Mouse (Mus musculus) monocyte, adult 5-6 weeks (primary cell): ENCODE data around the gene Olfr424. TPM values are rescaled to one million over a fixed set of nuclear protein-coding genes. Genes with fewer than 3 reads are reported as not detected.

ENCODE experiments used
- total RNA-seq: library from RNA; stranded (forward); fragments of 200-1000, 200-491, 200-594 nt; gene quantifications from 3 replicates; pipeline ENCODE4 v1.2.3, GENCODE M21; 2017

Gene Olfr424
- total RNA-seq, 1 experiment from 2014 or later, result not detected

Other genes starting within 250 kb of the Olfr424 start
- 14.3 to 32.8 TPM (median 24.4 TPM) in 3 replicates for gene Ifi211, start 218.5 kb upstream of the Olfr424 start, total RNA-seq
- gene Mndal, start 189.0 kb upstream of the Olfr424 start, total RNA-seq, result 230 to 569 TPM (median 257 TPM) in 3 replicates
- 55.5 to 174 TPM (median 84.6 TPM) in 3 replicates for gene Ifi203, start 188.8 kb upstream of the Olfr424 start, total RNA-seq
- not detected in 3 replicates for gene Ifi202b, start 148.8 kb upstream of the Olfr424 start, total RNA-seq
- 1.2 to 8.4 TPM (median 4.2 TPM) in 3 replicates for gene Ifi205, start 99.7 kb upstream of the Olfr424 start, total RNA-seq
- 0.49 TPM in 1 of 3 replicates, not detected in the others for gene Olfr433, start 90.8 kb upstream of the Olfr424 start, total RNA-seq
- gene Olfr432, start 82.3 kb upstream of the Olfr424 start, total RNA-seq, result 0.10 to 0.21 TPM (median 0.19 TPM) in 3 replicates
- gene Olfr430, start 64.9 kb upstream of the Olfr424 start, total RNA-seq, result not detected in 3 replicates
- not detected in 3 replicates for gene Olfr429, start 47.2 kb upstream of the Olfr424 start, total RNA-seq
- not detected in 3 replicates for gene Olfr427, start 34.6 kb upstream of the Olfr424 start, total RNA-seq
- not detected in 3 replicates for gene Olfr231, start 10.4 kb upstream of the Olfr424 start, total RNA-seq
- not detected in 3 replicates for gene Olfr420, start 24.1 kb downstream of the Olfr424 start, total RNA-seq
- 0.78 to 6.8 TPM (median 4.1 TPM) in 3 replicates for gene Spta1, start 41.3 kb downstream of the Olfr424 start, total RNA-seq
- not detected in 3 replicates for gene Olfr419, start 120.5 kb downstream of the Olfr424 start, total RNA-seq
- not detected in 3 replicates for gene Mptx1, start 199.0 kb downstream of the Olfr424 start, total RNA-seq
- gene Olfr417, start 233.6 kb downstream of the Olfr424 start, total RNA-seq, result not detected in 3 replicates